Mouse (Mus musculus): Measurements from ENCODE around the gene Col19a1. TPM values are rescaled to one million over a fixed set of nuclear protein-coding genes. Genes with fewer than 3 reads are reported as not detected.

Col19a1 gene
- total RNA-seq, 2 experiments from 2014 or later = 0.10 TPM; not detected in 1

DNA sequence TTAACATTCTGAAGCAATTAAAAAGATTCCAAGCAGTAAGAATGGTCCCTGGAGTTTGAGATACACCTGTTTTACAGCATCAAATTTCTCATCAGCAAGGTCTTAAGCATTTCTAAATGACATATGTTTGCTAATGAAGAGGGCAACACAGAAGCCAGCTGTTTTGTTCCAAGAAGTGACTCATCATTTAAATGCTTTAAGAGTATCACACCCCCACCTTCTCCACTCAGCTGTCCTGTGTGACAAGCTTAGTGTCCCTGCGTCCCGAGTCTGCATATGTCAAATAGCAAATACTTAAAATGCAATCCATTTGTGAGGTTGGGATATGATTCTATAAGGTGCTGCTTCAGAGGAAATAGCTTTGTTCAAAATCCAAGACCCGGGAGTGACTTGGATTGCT is 251.2 kb downstream of the Col19a1 start:
- intact Hi-C loops (cut with DNase I) = no loop called here

DNA sequence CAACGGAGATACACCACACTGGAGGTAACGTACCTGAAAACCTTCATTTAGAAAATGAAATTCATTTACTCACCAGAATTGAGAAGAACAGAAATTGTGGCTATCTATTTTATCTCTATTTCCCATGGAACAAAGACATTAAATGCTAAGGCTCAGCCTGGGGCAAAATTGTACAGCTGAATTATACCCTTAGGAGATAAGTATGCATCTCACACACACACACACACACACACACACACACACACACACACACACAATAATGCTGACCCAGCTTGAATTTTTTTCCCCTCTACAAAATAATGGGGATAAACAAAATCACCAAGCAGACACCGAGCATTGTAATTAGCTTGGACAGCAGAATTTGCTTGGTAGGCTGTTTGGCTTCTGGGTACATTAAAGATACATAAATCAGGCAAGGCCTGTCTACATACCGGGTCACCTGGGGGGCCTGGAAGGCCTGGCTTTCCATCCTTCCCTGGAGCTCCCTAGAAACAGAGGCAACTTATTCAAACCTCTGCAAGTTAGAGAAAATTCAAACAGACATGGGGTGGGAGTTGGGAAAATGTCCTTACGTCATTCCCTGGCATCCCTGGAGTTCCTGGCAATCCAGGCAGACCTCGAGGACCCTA is 270.2 kb downstream of the Col19a1 start:
- intact Hi-C loops (cut with DNase I) = no loop called here
- DNase-seq = no peak

More for the DNA sequence above, 251.2 kb downstream of the Col19a1 start:
- DNase-seq = no peak

DNA sequence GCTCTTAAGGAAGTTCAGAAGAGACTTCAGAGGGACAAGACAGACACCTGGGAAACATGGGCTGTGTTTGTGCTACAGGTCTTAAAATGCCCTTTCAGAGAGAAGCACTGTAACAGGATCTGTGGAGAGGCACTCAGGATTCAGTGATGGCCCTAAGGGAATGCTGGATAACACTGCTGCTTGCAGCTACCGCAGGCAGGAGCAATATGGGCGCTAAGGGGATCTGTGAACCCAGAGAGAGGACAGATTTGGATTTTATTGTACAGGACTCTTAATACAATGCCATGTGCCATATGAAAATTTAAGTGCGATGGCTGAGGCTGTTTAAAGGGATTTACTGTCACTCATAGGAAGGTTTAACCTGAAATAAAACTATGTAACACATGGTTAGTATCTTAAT is 270.8 kb downstream of the Col19a1 start:
- intact Hi-C loops (cut with DNase I) = no loop called here
- no peak for DNase-seq

DNA sequence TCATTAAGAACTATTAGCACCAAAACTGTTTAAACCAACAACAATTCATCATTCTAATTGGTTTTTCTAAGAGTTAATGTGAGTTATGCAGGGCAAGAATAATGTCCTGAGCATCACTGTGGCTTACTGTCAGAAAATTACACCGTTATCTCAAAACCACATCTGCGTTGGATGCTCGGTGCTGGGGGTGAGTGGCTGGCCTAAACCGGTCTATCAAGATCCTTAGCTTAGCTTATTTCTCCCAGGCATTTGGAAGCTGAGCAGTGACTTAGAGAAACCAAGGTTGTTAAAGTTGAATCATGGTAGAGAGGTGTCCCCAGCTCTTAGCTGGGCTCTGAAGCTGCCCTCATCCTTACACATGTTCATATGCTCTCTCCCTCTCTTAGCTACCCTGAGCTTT is 276.4 kb downstream of the Col19a1 start:
- intact Hi-C loops (cut with DNase I) = no loop called here
- no peak for DNase-seq

DNA sequence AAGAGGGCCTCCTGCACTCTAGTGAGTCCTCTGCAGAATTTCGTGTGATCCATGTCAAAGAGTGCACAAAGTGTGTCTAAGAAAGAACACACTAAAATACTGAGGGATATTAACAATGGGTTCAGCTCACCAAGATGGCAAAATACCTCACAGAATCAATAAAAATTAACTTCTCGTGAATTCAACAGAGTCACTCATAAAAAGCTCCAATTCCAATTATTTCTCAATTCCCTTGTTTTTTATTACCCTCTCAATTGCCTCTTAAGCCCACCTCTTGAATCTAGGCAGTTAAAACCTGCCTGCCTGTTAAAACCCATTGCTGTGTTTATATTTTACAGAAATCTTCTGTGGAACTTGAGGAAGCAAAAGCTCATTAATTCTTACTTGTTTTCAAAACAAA is 277.1 kb downstream of the Col19a1 start:
- intact Hi-C loops (cut with DNase I) = no loop called here
- DNase-seq = no peak

DNA sequence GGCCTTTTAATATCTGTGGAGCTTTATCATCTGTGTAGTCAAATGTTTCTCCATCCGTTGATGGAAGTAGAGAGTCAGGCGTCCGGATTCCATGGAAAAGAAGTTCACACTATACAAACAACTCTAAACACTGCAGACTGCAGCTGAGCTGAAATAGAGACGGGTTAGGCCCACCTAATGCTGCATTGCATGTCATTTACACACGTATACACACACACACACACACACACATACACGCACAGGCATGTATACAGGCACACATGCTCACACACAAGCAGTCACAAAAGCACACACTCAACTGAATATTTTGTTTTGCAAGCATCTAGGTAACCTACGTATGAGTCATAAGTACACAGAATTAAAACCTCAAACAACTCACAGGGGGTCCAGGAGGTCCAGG is 284.2 kb downstream of the Col19a1 start:
- intact Hi-C loops (cut with DNase I) = no loop called here
- no peak for DNase-seq

DNA sequence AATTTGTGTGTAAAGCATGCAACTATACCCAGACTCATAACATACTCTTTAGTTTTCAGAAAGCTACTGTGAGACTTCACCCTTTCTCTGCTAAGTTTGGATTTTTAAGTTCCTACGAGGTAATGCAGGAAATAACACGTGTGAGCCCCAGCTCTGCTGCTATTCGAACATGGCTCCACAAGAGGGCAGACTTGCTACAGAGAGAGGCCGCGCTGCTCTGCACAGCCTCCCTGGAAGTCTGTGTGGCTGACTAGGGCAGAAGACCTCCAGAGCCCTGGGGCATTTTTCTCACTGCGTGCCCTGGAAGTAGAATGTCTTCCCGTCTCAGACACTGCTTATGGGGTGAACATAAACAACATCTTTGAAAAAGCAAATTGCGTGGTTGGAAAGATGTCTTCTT is 284.6 kb downstream of the Col19a1 start:
- DNase-seq = peak; percentile 22 to 55
- intact Hi-C loops (cut with DNase I) = no loop called here

DNA sequence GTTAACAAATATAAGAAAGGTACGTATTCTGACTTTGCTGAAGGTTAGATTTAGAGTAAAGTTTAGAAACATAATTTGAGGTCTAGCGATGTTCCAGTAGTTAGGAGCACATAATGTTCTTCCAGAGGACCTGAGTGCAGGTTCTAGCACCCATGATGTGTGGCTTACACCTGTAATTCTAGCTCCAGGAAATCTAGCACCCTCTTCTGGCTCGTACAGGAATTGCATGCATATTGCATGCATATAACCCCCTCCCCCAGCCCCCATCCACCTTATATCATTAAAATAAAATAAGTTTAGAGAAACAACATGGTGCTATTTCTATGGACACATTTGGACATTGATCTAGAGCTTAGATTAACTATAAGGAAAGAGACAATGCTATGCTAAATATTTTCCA is 286.6 kb downstream of the Col19a1 start:
- intact Hi-C loops (cut with DNase I) = no loop called here
- DNase-seq = no peak

DNA sequence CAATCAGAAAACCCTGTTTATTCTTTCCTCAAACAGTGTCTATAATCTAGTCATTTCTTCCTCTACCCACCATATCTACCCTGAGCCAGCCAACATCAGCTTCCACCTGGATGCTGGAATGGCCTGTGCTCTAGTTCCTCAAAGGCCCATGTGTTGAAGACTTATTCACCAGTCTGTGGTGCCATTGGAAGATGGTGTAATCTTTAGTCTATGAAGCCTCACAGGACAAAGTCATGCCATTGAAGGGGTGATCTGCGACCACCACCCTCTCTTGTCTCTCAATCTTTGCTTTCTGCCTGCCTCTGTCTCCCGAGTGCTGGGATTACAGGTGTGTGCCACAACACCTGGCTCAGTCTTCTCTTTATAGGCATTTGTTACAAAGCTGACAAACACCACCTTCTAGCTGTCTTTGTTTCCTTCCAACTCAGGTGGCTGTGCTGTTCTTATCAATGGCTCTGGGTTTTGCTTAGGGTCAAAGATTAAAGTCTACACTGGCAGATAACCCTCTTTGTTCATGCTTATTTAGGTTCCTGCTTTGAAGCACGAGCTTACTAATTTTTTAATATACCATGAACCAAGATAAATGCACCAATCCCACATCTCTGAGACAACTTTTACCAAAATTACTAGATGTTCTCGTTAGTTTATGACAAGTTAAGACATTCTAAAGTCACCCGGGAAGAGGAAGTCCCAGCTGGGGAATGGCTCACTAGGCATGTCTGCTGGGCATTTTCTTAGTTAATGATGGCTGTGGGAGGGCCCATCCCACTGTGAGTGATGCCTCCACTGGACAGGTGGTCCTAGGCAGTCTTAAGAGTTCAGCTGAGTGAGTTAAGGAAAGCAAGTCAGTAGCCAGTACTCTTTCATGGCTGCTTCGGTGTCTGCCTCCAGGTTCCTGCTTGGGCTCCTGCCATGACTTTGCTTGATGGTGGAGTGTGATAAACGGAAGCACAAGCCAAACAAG is 292.0 kb downstream of the Col19a1 start:
- DNase-seq = no peak
- intact Hi-C loops (cut with DNase I) = no loop called here

DNA sequence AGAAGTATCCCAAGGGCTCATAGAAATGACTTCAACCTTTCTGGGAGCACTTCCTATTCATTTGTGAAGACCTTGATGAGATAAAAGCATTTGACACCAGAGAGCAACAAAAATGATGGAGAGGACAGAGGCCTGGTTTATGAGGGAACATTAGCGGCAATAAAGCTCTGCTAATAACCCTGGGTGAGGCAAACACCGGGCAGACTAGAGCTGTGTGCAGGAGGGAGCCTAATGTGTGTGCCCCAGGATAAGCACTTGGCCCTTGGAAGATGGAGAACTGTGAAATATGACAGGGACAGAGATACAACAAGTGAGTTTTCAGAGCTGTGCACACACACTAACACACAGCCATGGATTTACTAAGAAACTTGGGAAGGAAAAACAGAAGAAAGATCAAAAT is 294.8 kb downstream of the Col19a1 start:
- intact Hi-C loops (cut with DNase I) = no loop called here
- DNase-seq = no peak

DNA sequence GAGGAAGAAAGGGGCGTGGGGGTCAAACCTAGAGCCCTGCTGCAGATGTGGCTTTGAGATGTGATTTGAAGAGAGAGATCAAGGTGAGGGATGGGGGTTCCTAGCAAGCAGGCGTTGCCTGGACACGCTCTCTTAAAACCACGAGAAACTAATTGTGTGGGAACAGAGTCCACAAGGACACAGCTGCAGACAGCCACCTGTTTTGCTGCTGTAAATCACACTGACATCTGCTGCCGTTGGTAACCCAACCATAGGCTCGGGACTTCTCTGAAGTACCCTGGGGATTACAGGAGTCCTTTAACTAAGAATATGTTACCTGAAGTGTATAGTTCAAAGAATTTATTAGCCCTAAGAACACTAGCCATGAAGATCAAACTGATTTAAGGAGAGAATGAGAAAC is 300.9 kb downstream of the Col19a1 start:
- intact Hi-C loops (cut with DNase I) = no loop called here
- DNase-seq = no peak

DNA sequence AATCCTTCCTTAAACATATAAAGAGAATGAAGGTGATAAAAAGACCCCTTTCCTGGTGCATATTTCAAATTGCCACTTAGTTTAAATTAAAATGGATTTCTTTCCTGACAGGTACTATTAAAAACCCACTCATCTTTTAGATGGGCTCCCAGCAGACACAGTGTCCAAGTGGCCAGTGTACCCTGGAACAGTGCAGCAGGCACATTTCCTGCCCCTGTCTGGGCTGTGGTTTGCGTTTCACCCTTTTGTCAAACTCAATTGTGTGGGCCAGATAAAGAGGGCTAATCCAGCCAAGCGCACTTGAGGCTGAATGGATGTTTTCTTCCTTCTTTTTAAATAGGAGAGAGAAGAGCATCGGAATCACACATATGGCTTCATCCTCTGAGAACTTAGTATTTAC is 320.2 kb downstream of the Col19a1 start:
- DNase-seq = no peak
- intact Hi-C loops (cut with DNase I) = no loop called here

DNA sequence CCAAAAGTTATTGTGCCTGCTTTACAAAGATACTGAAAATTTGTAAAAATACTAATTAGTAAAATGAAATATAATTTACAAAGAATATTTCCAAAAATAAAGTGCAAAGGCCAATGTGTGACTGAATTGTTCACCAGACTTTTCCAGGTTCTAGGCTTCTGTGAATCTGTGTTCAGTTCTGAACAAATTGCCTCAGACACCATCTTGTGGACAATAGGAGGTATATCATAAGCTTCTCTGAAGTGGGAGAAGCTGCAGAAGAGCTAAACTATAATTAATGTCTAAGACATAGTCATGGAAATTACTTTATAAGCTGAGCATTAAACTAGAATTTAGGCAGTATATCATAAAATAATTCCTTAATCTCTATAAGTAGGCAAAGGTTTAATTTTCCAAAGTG is 326.1 kb downstream of the Col19a1 start:
- intact Hi-C loops (cut with DNase I) = no loop called here
- no peak for DNase-seq

DNA sequence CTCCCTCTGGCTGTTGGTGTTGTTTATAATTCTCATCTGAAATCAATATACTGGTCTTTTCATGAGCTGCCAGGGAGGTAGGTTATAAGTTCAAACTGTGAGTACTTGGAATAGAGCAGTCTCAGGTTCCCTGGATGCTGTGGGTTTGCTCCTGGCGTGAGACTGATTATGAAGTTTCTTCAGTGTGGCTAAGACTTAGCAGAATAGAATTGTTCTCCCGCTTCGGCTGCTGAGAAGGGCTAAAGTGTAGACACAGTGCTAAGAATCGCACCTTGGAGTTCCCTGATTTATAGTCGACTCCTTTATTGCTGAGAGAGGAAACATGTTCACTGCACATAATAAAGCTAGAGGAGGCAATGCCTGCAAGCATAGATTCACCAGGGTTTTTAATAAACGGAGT is 327.9 kb downstream of the Col19a1 start:
- intact Hi-C loops (cut with DNase I) = no loop called here
- no peak for DNase-seq

DNA sequence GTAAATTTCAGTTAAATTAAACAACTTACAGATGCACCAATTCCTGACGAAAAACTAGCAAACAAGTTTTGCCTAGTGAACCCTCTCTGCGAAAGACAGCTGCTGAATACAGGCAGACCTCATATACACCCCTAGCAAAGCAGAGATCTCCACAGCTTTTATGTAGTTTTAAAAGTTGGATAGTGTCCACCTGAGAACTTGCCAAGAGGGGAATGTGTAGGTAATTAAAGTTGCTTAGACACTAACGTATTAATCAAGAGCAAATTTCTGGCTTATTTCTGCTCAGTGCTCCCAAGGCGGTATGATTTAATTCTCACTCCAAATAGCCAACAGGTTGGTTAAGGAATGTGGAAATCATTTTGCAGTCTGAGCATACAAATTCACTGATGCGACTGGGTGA is 329.3 kb downstream of the Col19a1 start:
- no peak for DNase-seq
- intact Hi-C loops (cut with DNase I) = no loop called here

DNA sequence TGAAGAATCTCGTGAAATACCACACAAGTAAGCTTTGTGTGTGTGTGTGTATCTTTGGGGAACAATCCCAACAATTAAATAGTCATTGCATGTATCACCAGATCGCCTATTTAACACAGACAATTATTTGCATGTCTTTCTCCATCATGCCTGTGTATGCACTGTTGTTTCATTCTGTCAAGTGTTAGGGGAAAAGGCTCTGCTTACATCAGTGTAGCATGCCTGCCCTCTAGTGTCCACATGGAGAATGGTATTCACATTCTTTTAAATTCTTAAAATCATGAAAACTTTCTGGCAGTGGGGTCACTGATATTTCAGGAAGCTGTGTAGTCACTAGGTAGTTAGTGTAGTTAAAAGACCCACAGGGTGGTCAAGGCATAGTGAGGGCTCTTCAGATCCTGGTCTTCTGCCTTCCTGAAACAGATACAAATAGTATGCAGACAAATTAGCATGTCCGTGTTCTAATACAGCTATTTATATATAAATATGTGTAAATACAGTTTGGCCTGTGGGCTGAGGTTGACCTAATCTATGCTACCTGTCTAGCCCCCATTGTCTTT is 338.1 kb downstream of the Col19a1 start:
- intact Hi-C loops (cut with DNase I) = loop anchor here (1.0 to 2.0 kb wide), 2 partner anchors 112 to 422 kb away; no protein-coding TSS in a partner anchor
- DNase-seq = peak in 1 of 2 experiments; percentile 29

DNA sequence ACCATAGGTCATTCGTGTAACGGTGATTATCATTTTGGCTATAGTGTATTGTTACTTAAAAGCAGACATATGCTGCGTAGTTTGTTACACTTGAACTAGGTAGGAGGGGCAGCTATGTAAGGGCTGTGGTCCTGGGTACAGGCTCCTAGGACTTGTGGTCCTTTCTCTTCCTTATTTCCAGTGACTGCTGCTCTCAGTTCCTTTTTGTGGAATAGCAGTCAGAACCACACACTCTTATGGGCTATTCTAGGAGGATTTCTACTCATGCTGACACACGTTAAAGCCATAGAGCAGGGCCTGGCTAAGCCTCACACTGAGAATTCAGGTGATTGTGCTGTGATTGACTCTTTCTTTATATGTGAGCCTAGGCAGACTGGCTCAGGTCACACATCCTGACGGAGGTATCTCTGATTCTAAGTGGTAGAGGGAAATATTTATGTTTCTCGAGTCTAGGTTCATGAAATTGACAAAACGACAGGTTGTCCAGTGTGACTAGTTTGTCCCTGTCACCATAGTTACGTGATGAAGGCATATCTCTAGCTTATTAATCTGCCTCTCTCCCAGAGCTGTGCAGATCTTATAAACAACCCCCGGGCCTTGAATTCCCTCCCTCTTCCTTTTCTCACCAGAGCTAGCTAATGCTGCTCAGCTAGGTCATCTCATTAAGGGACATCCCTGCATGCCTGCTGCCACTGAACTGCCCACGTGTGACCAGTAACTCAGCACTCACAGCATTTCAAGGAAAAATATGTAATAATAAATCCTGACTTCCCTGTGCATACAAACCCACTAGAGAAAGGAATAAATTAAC is 338.8 kb downstream of the Col19a1 start:
- DNase-seq = no peak
- intact Hi-C loops (cut with DNase I) = loop anchor here (1.0 to 2.0 kb wide), 2 partner anchors 111 to 422 kb away; no protein-coding TSS in a partner anchor

DNA sequence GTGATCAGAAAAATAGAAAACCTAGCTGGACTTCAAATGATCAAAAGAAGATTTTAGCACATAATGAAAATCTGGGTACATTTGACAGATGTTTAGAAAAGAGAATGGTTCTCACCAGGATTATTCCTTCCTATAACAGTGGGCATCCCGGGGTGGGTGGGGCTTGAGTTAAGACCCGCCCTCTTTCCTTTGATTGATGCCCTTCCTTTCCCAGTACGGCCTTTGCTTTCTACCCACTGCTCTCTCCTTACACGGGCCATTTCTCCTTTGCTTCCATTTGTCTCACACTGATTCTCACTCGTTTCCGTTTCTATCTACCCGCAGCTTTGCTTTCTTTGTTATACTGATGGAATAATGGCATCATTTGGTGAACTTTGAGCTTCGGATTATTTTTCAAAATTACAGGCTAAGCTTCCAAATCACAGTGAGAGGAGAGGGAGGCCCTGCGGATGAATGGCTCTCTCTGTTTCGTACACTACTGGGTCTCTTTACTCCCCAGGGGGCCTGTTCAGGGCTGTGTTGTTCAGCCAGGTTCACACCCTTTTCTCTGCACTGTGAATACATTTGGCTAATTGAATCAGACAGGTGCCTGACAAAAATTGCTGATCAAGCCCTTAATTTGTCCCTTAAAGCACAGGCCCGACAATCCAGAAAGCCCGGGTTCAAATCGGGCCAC is 341.4 kb downstream of the Col19a1 start:
- no peak for DNase-seq

DNA sequence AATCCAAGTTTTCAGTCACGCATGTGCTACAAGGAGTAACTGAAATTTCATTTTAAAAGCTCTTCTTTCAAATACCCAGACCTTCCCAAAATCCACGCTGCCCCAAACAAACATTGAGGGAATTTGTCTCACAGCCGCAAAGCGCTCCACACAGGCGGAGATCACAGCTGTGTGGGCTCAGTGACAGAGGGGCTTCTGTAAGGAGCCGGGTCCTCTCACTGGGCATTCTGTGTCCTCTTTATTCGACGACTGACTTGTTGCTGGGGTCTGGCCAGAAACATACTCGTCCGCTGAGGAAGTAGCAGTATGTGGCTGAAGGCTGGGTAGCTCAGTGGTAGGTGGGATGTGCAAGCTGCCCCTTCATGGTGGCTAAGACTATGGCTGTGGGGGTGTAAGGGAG is 342.3 kb downstream of the Col19a1 start:
- intact Hi-C loops (cut with DNase I) = no loop called here
- no peak for DNase-seq

More for the DNA sequence above, 341.4 kb downstream of the Col19a1 start:
- intact Hi-C loops (cut with DNase I) = no loop called here
